In the genomic region with DNA sequence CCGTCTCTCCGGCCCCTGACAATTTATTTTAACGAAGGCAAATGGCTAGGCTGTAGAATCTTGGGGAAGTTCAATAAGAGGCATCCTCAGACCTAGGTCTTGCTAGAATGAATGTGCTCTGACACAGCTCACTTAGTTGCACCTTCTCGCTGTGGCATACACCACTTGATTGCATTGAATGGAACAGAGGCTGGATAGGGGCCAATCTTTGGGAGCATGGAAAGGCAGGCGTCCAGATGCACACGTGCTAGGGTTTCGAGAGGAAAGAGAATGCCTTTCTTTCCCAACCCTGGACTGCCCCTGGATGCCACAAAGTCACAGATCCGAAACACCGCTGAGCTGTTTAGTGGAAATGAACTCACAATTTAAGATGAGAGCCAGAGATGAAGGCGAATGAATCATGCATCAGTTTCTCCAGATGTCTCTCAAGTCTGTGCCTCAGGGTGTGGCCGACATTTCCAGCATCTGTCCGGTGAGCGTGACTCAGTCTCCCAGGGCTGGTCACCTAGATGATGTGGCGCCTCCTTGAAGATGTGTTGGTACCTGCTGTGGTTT, we compare ENCODE assay signal across 24 mouse cellular contexts.
DNase-seq lines count a peak whose midpoint lies in the region; ATAC-seq and TF ChIP-seq lines count a peak whose summit lies in the region.
"Had no signal": no experiment of that assay in that cellular context is flagged by ENCODE, and none has a peak within 500 bp of the region (broad histone marks: within the 10 kb centered on the region; RNA-seq: fewer than 3 reads in every experiment).

No protein-coding gene starts in this region.

- no peaks in the 10 kb centered on the region for H3K36me3 ChIP-seq in forebrain, embryonic 14.5 days (ENCODE audit: control insufficient read depth, insufficient read depth, low read length)
- no peaks in the 10 kb centered on the region for H3K36me3 ChIP-seq in forebrain, embryonic 16.5 days (ENCODE audit: control insufficient read depth, insufficient read depth)
- H3K36me3 ChIP-seq in kidney, embryonic 16.5 days (ENCODE audit: insufficient read depth, low read length): no peaks in the 10 kb centered on the region
- no peaks in the 10 kb centered on the region for H3K36me3 ChIP-seq in lung, postnatal 0 days (ENCODE audit: insufficient read depth, low read length)
- H3K36me3 ChIP-seq: forebrain, embryonic 12.5 days; heart, embryonic 15.5 days; hindbrain, embryonic 10.5 days; limb, embryonic 12.5 days; liver, embryonic 13.5 days; midbrain, embryonic 10.5 days had no signal

- DNase-seq in forebrain, embryonic 14.5 days (ENCODE audit: low spot score): peak; percentile 7
- DNase-seq in 3T3-L1 (ENCODE audit: low read depth, low spot score): peak; percentile 8
- peak; percentile 57 for DNase-seq in lung, postnatal 0 days (ENCODE audit: low spot score)
- DNase-seq in spleen, adult 12 weeks (ENCODE audit: low spot score): no peak
- DNase-seq: adrenal gland, adult 8-10 months; B cell, adult 2 months; cerebellum, adult 11-12 months; cerebellum, postnatal 25 days; gastrocnemius, postnatal 14 days; liver, embryonic 13.5 days; right cerebral cortex, postnatal 25 days; thymus, postnatal 14 days had no signal

- H3K9me3 ChIP-seq in forebrain, embryonic 14.5 days (replicated peaks; ENCODE audit: control insufficient read depth, low read length): no peaks in the 10 kb centered on the region
- no peaks in the 10 kb centered on the region for H3K9me3 ChIP-seq in forebrain, embryonic 16.5 days (ENCODE audit: control insufficient read depth, low read length)
- 0 out of 2 replicates have a peak, but pooled peaks cover 3% of the 10 kb centered on the region for H3K9me3 ChIP-seq in kidney, embryonic 16.5 days (ENCODE audit: low read length)
- H3K9me3 ChIP-seq in lung, postnatal 0 days (ENCODE audit: low read length): no peaks in the 10 kb centered on the region
- H3K9me3 ChIP-seq: forebrain, embryonic 12.5 days; heart, embryonic 15.5 days; hindbrain, embryonic 10.5 days; limb, embryonic 12.5 days; liver, embryonic 13.5 days; midbrain, embryonic 10.5 days had no signal

- H3K27ac ChIP-seq in forebrain, embryonic 14.5 days (ENCODE audit: low read depth, low read length): no peak overlapping the region
- no peak overlapping the region for H3K27ac ChIP-seq in forebrain, embryonic 16.5 days (ENCODE audit: low read length)
- H3K27ac ChIP-seq in kidney, embryonic 16.5 days (ENCODE audit: low read length): no peak overlapping the region
- H3K27ac ChIP-seq in lung, postnatal 0 days (ENCODE audit: low read length): no peak overlapping the region
- H3K27ac ChIP-seq: forebrain, embryonic 12.5 days; heart, embryonic 15.5 days; hindbrain, embryonic 10.5 days; hindbrain, postnatal 0 days; kidney, postnatal 0 days; limb, embryonic 12.5 days; liver, embryonic 13.5 days; midbrain, embryonic 10.5 days; stomach, postnatal 0 days had no signal

- no peak for ATAC-seq in forebrain, embryonic 14.5 days
- no peak for ATAC-seq in forebrain, embryonic 16.5 days
- peak; percentile 61; the same call in 1 of the 2 replicates for ATAC-seq in kidney, embryonic 16.5 days (ENCODE audit: low FRiP score, low TSS enrichment)
- peak; percentile 64 for ATAC-seq in lung, postnatal 0 days
- ATAC-seq in erythroblast, adult 5-6 weeks (replicated peaks; ENCODE audit: low FRiP score, poor library complexity, severe bottlenecking): no peak
- no peak for ATAC-seq in granulocyte monocyte progenitor cell, adult 5-6 weeks (replicated peaks; ENCODE audit: poor library complexity, severe bottlenecking)
- ATAC-seq: hindbrain, postnatal 0 days had no signal

- H3K27me3 ChIP-seq in forebrain, embryonic 14.5 days (replicated peaks; ENCODE audit: control insufficient read depth, insufficient read depth, low read length): no peaks in the 10 kb centered on the region
- H3K27me3 ChIP-seq in forebrain, embryonic 16.5 days (replicated peaks; ENCODE audit: control insufficient read depth, insufficient read depth, low read length): no peaks in the 10 kb centered on the region
- no peaks in the 10 kb centered on the region for H3K27me3 ChIP-seq in kidney, embryonic 16.5 days (ENCODE audit: insufficient read depth, low read length)
- H3K27me3 ChIP-seq in lung, postnatal 0 days (replicated peaks; ENCODE audit: insufficient read depth, low read length): no peaks in the 10 kb centered on the region
- H3K27me3 ChIP-seq: forebrain, embryonic 12.5 days; heart, embryonic 15.5 days; limb, embryonic 12.5 days; liver, embryonic 13.5 days had no signal

- TF ChIP-seq CTCF in lung, postnatal 0 days (IDR thresholded peaks at IDR 0.05): no peak

- 87% methylated on average over 14 of the region's 14 CpGs for WGBS in forebrain, embryonic 14.5 days
- WGBS in forebrain, embryonic 16.5 days: 78% methylated on average over 14 of the region's 14 CpGs
- 70% methylated on average over 14 of the region's 14 CpGs for WGBS in kidney, embryonic 16.5 days
- WGBS in lung, postnatal 0 days: 67% methylated on average over 14 of the region's 14 CpGs

- H3K4me3 ChIP-seq in forebrain, embryonic 14.5 days (ENCODE audit: low read depth, low read length): no peak overlapping the region
- no peak overlapping the region for H3K4me3 ChIP-seq in forebrain, embryonic 16.5 days (replicated peaks; ENCODE audit: low read length)
- H3K4me3 ChIP-seq in kidney, embryonic 16.5 days (ENCODE audit: low read length): no peak overlapping the region
- no peak overlapping the region for H3K4me3 ChIP-seq in lung, postnatal 0 days (ENCODE audit: low read depth, low read length)
- H3K4me3 ChIP-seq: forebrain, embryonic 12.5 days; heart, embryonic 15.5 days; hindbrain, embryonic 10.5 days; limb, embryonic 12.5 days; liver, embryonic 13.5 days; midbrain, embryonic 10.5 days had no signal

- no peak for TF ChIP-seq EP300 in lung, postnatal 0 days (IDR thresholded peaks at IDR 0.05)

- no peak overlapping the region for H3K9ac ChIP-seq in forebrain, embryonic 14.5 days (ENCODE audit: low read length)
- no peak overlapping the region for H3K9ac ChIP-seq in forebrain, embryonic 16.5 days (replicated peaks; ENCODE audit: low read depth, low read length)
- H3K9ac ChIP-seq in kidney, embryonic 16.5 days (replicated peaks; ENCODE audit: low read length): no peak overlapping the region
- no peak overlapping the region for H3K9ac ChIP-seq in lung, postnatal 0 days (replicated peaks; ENCODE audit: low read depth)
- H3K9ac ChIP-seq: forebrain, embryonic 12.5 days; heart, embryonic 15.5 days; limb, embryonic 12.5 days; liver, embryonic 13.5 days had no signal

- no peak overlapping the region for H3K4me2 ChIP-seq in forebrain, embryonic 14.5 days (ENCODE audit: low read length)
- H3K4me2 ChIP-seq in forebrain, embryonic 16.5 days (ENCODE audit: low read length): no peak overlapping the region
- no peak overlapping the region for H3K4me2 ChIP-seq in kidney, embryonic 16.5 days (replicated peaks; ENCODE audit: low read depth, low read length)
- no peak overlapping the region for H3K4me2 ChIP-seq in lung, postnatal 0 days (replicated peaks; ENCODE audit: low read depth, low read length)
- H3K4me2 ChIP-seq: forebrain, embryonic 12.5 days; heart, embryonic 15.5 days; limb, embryonic 12.5 days; liver, embryonic 13.5 days had no signal

- H3K4me1 ChIP-seq in forebrain, embryonic 14.5 days (ENCODE audit: control insufficient read depth, insufficient read depth, low read length): no peaks in the 10 kb centered on the region
- H3K4me1 ChIP-seq in forebrain, embryonic 16.5 days (replicated peaks; ENCODE audit: control insufficient read depth, insufficient read depth, low read length): no peaks in the 10 kb centered on the region
- H3K4me1 ChIP-seq in kidney, embryonic 16.5 days (ENCODE audit: insufficient read depth, low read length): peaks cover 2% of the 10 kb centered on the region; the same call in 1 of the 2 replicates
- no peaks in the 10 kb centered on the region for H3K4me1 ChIP-seq in lung, postnatal 0 days (ENCODE audit: insufficient read depth, low read depth, low read length)
- H3K4me1 ChIP-seq: forebrain, embryonic 12.5 days; liver, embryonic 13.5 days; midbrain, embryonic 10.5 days had no signal

Comparison
In these comparisons a context has a peak if more than half of its experiments do, and no peak if none do; other contexts are left out.
1. ATAC-seq: peak in kidney, embryonic 16.5 days (single experiment) and lung, postnatal 0 days (single experiment); none in forebrain, embryonic 14.5 days (single experiment), forebrain, embryonic 16.5 days (single experiment), erythroblast, adult 5-6 weeks (single experiment) and granulocyte monocyte progenitor cell, adult 5-6 weeks (single experiment).